Mouse (Mus musculus) intestine, embryonic 16.5 days (tissue): ENCODE results near the gene Dtwd1. TPM values are rescaled to one million over a fixed set of nuclear protein-coding genes. Genes with fewer than 3 reads are reported as not detected.

ENCODE experiments used
- ATAC-seq: fragments of 200-750 bp; cut with Nextera tagmentation; 2 replicates; pipeline ENCODE4 v1.8.0; 2017; ENCODE audit warnings: moderate TSS enrichment, moderate library complexity
- H3K27ac ChIP-seq: fragments of 300-500 bp; sonication (generic); 2 replicates; pipeline ENCODE4 v1.5.1; 2014; ENCODE audit warnings: mild to moderate bottlenecking, low read length
- H3K27me3 ChIP-seq: fragments of 300-500 bp; sonication (generic); replicated peaks from 2 replicates; pipeline ENCODE4 v1.6.1; 2014; ENCODE audit warnings: low read length, control low read depth, mixed read lengths; ENCODE audit not compliant: control insufficient read depth, insufficient read depth
- H3K36me3 ChIP-seq: fragments of 300-500 bp; sonication (generic); 2 replicates; pipeline ENCODE4 v1.6.1; 2014; ENCODE audit warnings: low read length, control low read depth; ENCODE audit not compliant: control insufficient read depth, insufficient read depth
- H3K4me1 ChIP-seq: fragments of 300-500 bp; sonication (generic); 2 replicates; pipeline ENCODE4 v1.6.1; 2014; ENCODE audit warnings: low read length, control low read depth, mixed read lengths; ENCODE audit not compliant: control insufficient read depth, insufficient read depth
- H3K4me2 ChIP-seq: fragments of 300-500 bp; sonication (generic); 2 replicates; pipeline ENCODE4 v1.6.1; 2014; ENCODE audit warnings: low read depth, low read length, control low read depth
- H3K4me3 ChIP-seq: fragments of 300-500 bp; sonication (generic); 2 replicates; pipeline ENCODE4 v1.5.1; 2014; ENCODE audit warnings: mild to moderate bottlenecking, low read length
- H3K9ac ChIP-seq: fragments of 300-500 bp; sonication (generic); 2 replicates; pipeline ENCODE4 v1.6.1; 2014; ENCODE audit warnings: low read depth, low read length
- H3K9me3 ChIP-seq: fragments of 300-500 bp; sonication (generic); 2 replicates; pipeline ENCODE4 v1.6.1; 2016; ENCODE audit warnings: low read length, control low read depth; ENCODE audit not compliant: control insufficient read depth
- WGBS: fragments of 180-500 bp; shearing (Covaris S2); extraction: QIAGEN DNeasy Blood & Tissue Kit; methylation state at CpG from one replicate; pipeline ENCODE4 v1.1.7; 2014; 5-methylcytosine and 5-hydroxymethylcytosine counted together
- polyA plus RNA-seq: library from polyadenylated mRNA; unstranded; fragments of >200 nt; fragmentation: Nextera tagmentation; extraction: Ambion mirVana; gene quantifications from 2 replicates; pipeline ENCODE4 v1.2.1, GENCODE M21; 2015

The Dtwd1 gene
- 23.7 and 27.7 TPM in 2 replicates for polyA plus RNA-seq

DNA sequence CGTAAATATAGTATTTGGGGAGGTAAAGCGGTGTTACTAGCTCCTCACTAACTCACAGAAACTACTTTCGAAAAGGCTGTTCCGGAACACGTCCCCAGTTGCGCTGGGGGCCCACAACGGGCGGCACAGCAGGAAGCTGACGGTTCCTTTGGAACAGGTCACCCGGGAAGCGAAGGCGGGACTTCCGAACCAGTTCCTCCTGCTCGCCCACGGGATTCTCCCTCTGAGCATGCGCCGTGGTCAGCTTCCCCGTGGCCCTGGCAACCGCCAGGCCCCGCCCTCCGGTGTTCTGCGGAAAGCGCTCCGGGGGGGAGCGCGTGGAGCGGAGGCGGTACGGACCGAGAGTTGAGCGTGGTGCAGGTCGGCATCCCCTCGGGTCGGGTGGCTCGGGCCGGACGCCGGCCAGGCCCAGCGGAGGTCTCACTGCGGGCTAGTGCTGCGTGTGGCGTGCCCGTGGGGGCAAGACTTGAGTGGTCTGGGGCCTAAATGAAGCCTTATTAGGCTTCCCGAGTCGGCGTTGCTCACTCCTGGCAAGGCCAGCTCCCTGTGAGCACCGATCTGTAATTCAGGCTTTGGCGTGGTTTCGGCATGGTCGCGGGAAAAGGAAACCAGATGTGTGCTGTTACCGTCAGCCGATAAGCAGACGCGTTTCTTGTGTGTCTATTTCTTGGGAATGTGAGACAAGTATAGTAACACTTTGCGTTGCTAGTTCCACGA is at the start of gene Dtwd1, which contains the start of gene Fam227b:
Dtwd1 (plus strand) TSS at position 287 of the 717 bp plus-strand sequence.
Fam227b (minus strand) TSS at position 150 of the 717 bp plus-strand sequence.
- no peaks in the 10 kb centered on the region for H3K9me3 ChIP-seq
- ATAC-seq = peak; percentile 100
- peak within 1 kb of the TSS; percentile 53 for H3K4me2 ChIP-seq
- WGBS = under 1% methylated on average over 57 of the region's 57 CpGs
- no peaks in the 10 kb centered on the region for H3K36me3 ChIP-seq
- peak within 1 kb of the TSS; percentile 93 for H3K27ac ChIP-seq
- no peaks in the 10 kb centered on the region for H3K4me1 ChIP-seq
- H3K4me3 ChIP-seq = peak within 1 kb of the TSS; percentile 83
- peak within 1 kb of the TSS; percentile 95 for H3K9ac ChIP-seq
- no peaks in the 10 kb centered on the region for H3K27me3 ChIP-seq

GRCm38 (mm10) chr2:126147723-126148122 is 4.2 kb upstream of the Dtwd1 start:
- Histone ChIP-seq H3K4me2 (no peak overlapping the region), H3K27me3 (no peaks in the 10 kb centered on the region), H3K36me3 (no peaks in the 10 kb centered on the region), H3K9me3 (no peaks in the 10 kb centered on the region), H3K27ac (no peak overlapping the region), H3K4me3 (no peak overlapping the region), H3K4me1 (no peaks in the 10 kb centered on the region), H3K9ac (no peak overlapping the region)
- ATAC-seq = no peak

DNA sequence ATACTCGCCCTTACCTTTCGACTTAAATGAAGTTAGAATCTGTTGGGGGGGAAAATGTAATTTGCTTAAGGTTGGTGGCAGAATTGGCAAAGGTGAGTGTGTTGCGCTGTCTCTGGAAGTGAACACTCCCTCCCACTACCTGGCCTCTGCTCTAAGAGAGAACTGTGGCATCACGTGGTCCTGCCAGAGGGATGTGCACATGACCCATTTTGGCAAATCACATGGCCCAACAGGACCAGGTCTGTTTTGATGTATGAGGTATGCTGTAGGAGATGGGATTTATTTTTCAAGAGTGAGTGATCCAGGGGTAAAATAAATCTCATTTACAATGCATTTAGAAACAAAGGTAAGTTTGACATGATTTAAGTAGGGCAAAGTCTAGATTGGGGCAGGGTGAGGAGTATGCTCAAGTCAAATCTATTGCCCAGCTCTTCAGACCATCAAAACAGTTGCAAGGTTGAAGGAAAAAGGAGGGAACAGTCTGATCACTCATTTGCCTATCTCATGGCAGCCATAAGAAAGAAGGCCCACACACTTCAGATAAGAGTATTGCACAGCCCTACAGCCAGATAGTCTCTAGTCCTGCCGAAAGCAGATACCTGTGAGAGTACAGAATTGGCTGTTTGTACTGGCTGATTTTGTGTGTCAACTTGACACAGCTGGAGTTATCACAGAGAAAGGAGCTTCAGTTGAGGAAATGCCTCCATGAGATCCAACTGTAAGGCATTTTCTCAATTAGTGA is 13.5 kb downstream of the Dtwd1 start:
- no peak overlapping the region for H3K4me2 ChIP-seq
- no peak overlapping the region for H3K27ac ChIP-seq
- WGBS = 92% methylated on average over 5 of the region's 5 CpGs
- H3K27me3 ChIP-seq = no peaks in the 10 kb centered on the region
- no peak overlapping the region for H3K9ac ChIP-seq
- no peaks in the 10 kb centered on the region for H3K9me3 ChIP-seq
- no peak overlapping the region for H3K4me3 ChIP-seq
- peak; percentile 88 for ATAC-seq
- H3K36me3 ChIP-seq = 0 out of 2 replicates have a peak, but pooled peaks cover 4% of the 10 kb centered on the region
- H3K4me1 ChIP-seq = no peaks in the 10 kb centered on the region

GRCm38 (mm10) chr2:126166335-126166734 is 14.4 kb downstream of the Dtwd1 start:
- no peak overlapping the region for H3K4me2 ChIP-seq
- H3K4me1 ChIP-seq = no peaks in the 10 kb centered on the region
- 0 out of 2 replicates have a peak, but pooled peaks cover 4% of the 10 kb centered on the region for H3K36me3 ChIP-seq
- H3K27me3 ChIP-seq = no peaks in the 10 kb centered on the region
- H3K27ac ChIP-seq = no peak overlapping the region
- H3K9ac ChIP-seq = no peak overlapping the region
- H3K9me3 ChIP-seq = no peaks in the 10 kb centered on the region
- no peak overlapping the region for H3K4me3 ChIP-seq
- ATAC-seq = no peak

DNA sequence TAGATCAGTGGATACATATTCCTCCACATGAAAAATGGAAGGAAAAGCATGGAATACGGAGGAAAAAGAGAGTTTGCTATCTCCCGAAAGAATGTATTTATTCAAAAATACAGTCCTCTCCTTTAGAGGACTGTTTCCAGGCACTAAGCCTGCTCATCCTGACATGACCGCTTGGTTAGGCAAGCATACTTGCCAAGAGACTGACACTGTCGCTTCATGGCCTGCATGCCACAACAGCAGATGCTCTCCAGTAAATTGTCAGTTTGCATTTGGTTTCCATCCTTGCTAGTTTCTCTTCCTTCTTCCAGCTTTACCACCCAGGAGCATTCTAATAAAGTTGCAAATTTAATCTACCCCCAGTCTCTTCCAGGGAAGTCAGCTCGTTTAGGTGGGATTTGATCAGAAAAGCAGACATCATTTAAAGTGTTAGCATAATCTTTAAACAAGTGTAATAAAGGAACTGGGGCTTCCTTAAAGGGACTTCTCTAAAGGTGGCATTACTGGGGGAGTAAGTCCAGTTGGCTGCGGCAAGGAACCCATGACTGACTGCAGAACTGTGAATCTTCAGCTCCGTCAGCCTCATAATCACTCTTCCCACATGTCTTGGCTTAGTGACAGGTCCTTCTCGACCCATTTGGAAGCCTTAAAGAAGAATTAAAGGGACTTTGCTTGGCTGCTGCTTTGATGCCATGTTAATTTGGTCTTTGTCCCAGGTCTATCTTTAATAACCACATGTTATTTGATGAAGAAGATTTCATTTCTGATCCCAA is 15.1 kb downstream of the Dtwd1 start:
- no peak overlapping the region for H3K27ac ChIP-seq
- ATAC-seq = no peak
- no peak overlapping the region for H3K4me2 ChIP-seq
- WGBS = 82% methylated on average over 8 of the region's 8 CpGs
- no peaks in the 10 kb centered on the region for H3K4me1 ChIP-seq
- H3K9ac ChIP-seq = no peak overlapping the region
- H3K27me3 ChIP-seq = no peaks in the 10 kb centered on the region
- no peaks in the 10 kb centered on the region for H3K9me3 ChIP-seq
- no peak overlapping the region for H3K4me3 ChIP-seq
- 0 out of 2 replicates have a peak, but pooled peaks cover 4% of the 10 kb centered on the region for H3K36me3 ChIP-seq

DNA sequence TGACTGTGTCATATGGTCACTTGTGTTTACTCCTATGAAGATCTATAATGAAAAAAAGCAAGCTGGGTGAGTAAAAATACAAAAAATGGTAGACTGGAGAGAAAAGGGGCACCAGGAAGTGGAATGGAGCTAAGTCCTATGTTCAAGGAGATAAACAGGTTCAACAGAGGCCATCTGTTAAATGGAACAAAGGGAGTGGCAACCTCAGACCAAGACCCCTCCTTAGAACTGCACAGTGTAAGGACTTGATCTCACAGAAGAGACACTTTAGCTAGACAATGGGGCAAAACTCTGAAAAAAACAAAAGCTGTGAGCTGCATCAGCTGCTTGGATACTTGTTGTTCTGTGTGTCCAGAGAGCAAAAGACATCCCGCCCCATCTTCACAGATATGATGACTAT is 19.5 kb downstream of the Dtwd1 start:
- H3K4me2 ChIP-seq = no peak overlapping the region
- no peak overlapping the region for H3K4me3 ChIP-seq
- WGBS = 96% methylated on average over 1 of the region's 1 CpGs
- no peak overlapping the region for H3K9ac ChIP-seq
- no peak overlapping the region for H3K27ac ChIP-seq
- no peak for ATAC-seq
- H3K27me3 ChIP-seq = no peaks in the 10 kb centered on the region
- H3K36me3 ChIP-seq = no peaks in the 10 kb centered on the region
- H3K9me3 ChIP-seq = no peaks in the 10 kb centered on the region
- no peaks in the 10 kb centered on the region for H3K4me1 ChIP-seq

- H3K27ac ChIP-seq = no peak overlapping the region
- H3K4me1 ChIP-seq = no peaks in the 10 kb centered on the region
- WGBS = 69% methylated on average over 4 of the region's 4 CpGs
- H3K9ac ChIP-seq = no peak overlapping the region
- no peak overlapping the region for H3K4me2 ChIP-seq
- H3K36me3 ChIP-seq = no peaks in the 10 kb centered on the region
- no peaks in the 10 kb centered on the region for H3K27me3 ChIP-seq
- ATAC-seq = no peak
- no peak overlapping the region for H3K4me3 ChIP-seq
- no peaks in the 10 kb centered on the region for H3K9me3 ChIP-seq
Measured at GRCm38 (mm10) chr2:126191306-126191705, 39.4 kb downstream of the Dtwd1 start.

DNA sequence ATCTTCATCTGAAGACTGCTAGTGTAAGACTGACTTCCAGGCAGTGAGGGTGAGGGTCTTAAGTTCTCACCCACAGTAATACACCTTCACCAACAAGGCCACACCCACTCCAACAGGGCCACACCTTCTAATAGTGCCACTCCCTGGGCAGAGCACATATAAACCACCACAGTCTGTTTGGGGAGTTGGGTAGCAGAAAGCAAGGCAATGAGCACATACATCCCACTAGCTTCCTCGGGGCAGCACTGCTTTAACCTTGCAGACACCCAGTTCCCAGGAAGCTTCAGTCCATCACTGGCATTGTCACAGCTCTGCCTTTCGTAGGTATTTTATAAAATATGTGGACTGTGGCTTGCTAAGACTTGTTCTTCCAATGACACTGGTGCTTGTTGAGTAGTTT is 40.2 kb downstream of the Dtwd1 start:
- no peaks in the 10 kb centered on the region for H3K27me3 ChIP-seq
- 86% methylated on average over 2 of the region's 2 CpGs for WGBS

More for the DNA sequence above, 40.2 kb downstream of the Dtwd1 start:
- H3K4me2 ChIP-seq = no peak overlapping the region
- no peaks in the 10 kb centered on the region for H3K36me3 ChIP-seq
- H3K9me3 ChIP-seq = no peaks in the 10 kb centered on the region
- H3K9ac ChIP-seq = no peak overlapping the region
- H3K4me3 ChIP-seq = no peak overlapping the region
- no peak overlapping the region for H3K27ac ChIP-seq
- ATAC-seq = no peak
- H3K4me1 ChIP-seq = no peaks in the 10 kb centered on the region
